Comparison of ENCODE assay signal across 24 mouse cellular contexts in genomic region chr7:6339865-6340264, GRCm38 (mm10). TPM values are rescaled to one million over a fixed set of nuclear protein-coding genes. Genes with fewer than 3 reads are reported as not detected.
DNase-seq lines count a peak whose midpoint lies in the region; ATAC-seq and TF ChIP-seq lines count a peak whose summit lies in the region.
"Had no signal": no experiment of that assay in that cellular context is flagged by ENCODE, and none has a peak within 500 bp of the region (broad histone marks: within the 10 kb centered on the region; RNA-seq: fewer than 3 reads in every experiment).

No protein-coding gene starts in this region.

- no peaks in the 10 kb centered on the region for H3K79me3 ChIP-seq in C2C12 (ENCODE audit: low read depth)

- no peak for TF ChIP-seq CTCF in C2C12 (IDR thresholded peaks at IDR 0.05; ENCODE audit: control insufficient read depth, insufficient read depth, insufficient read length)

- no peak overlapping the region for H3K9ac ChIP-seq in midbrain, embryonic 11.5 days (ENCODE audit: low read length)

- H3K4me3 ChIP-seq in midbrain, embryonic 11.5 days (ENCODE audit: low read depth, low read length): no peak overlapping the region
- H3K4me3 ChIP-seq in midbrain, embryonic 10.5 days: no peak overlapping the region
- no peak overlapping the region for H3K4me3 ChIP-seq in C2C12 (ENCODE audit: insufficient read depth, poor library complexity, severe bottlenecking)
- no peak overlapping the region for H3K4me3 ChIP-seq in myocyte

- H3K9me3 ChIP-seq in midbrain, embryonic 11.5 days (ENCODE audit: control insufficient read depth, low read length): no peaks in the 10 kb centered on the region
- H3K9me3 ChIP-seq in midbrain, embryonic 10.5 days (replicated peaks): no peaks in the 10 kb centered on the region; the same call in 1 of the 2 replicates
- H3K9me3 ChIP-seq: G1E had no signal

- H3K27ac ChIP-seq in midbrain, embryonic 11.5 days (ENCODE audit: low read depth, low read length): no peak overlapping the region
- no peak overlapping the region for H3K27ac ChIP-seq in midbrain, embryonic 10.5 days (replicated peaks)

- H3K79me2 ChIP-seq in C2C12 (ENCODE audit: control insufficient read depth, insufficient read depth) (no peaks in the 10 kb centered on the region), myocyte (ENCODE audit: control insufficient read depth, insufficient read depth) (no peaks in the 10 kb centered on the region)

- no peak for ATAC-seq in midbrain, embryonic 11.5 days (ENCODE audit: low FRiP score)
- ATAC-seq: activated CD4-positive, CD25-positive, alpha-beta regulatory T cell, adult 4 months; CD4-positive, CD25-positive, alpha-beta regulatory T cell, adult 4 months; Patski had no signal

- WGBS in midbrain, embryonic 11.5 days: 82% methylated on average over 5 of the region's 5 CpGs
- 84% methylated on average over 5 of the region's 5 CpGs for WGBS in midbrain, embryonic 10.5 days

- H3K27me3 ChIP-seq in midbrain, embryonic 11.5 days (ENCODE audit: control insufficient read depth, insufficient read depth, low read length): no peaks in the 10 kb centered on the region
- H3K27me3 ChIP-seq in midbrain, embryonic 10.5 days (ENCODE audit: low read depth, poor library complexity, severe bottlenecking): no peaks in the 10 kb centered on the region
- no peaks in the 10 kb centered on the region for H3K27me3 ChIP-seq in C2C12 (ENCODE audit: control insufficient read depth, insufficient read depth, insufficient read length)
- no peaks in the 10 kb centered on the region for H3K27me3 ChIP-seq in myocyte (ENCODE audit: control insufficient read depth, insufficient read depth, insufficient read length)

- no peak for TF ChIP-seq POLR2A in myocyte (IDR thresholded peaks at IDR 0.05; ENCODE audit: insufficient read length, low read depth)

- no peaks in the 10 kb centered on the region for H3K36me3 ChIP-seq in midbrain, embryonic 11.5 days (ENCODE audit: control insufficient read depth, insufficient read depth, low read length)
- H3K36me3 ChIP-seq in midbrain, embryonic 10.5 days: no peaks in the 10 kb centered on the region
- H3K36me3 ChIP-seq in C2C12 (ENCODE audit: control insufficient read depth, insufficient read depth) (no peaks in the 10 kb centered on the region), myocyte (ENCODE audit: control insufficient read depth, insufficient read depth) (no peaks in the 10 kb centered on the region)
- H3K36me3 ChIP-seq: G1E had no signal

- no peaks in the 10 kb centered on the region for H3K4me1 ChIP-seq in midbrain, embryonic 11.5 days (ENCODE audit: control insufficient read depth, insufficient read depth, low read length)
- H3K4me1 ChIP-seq in midbrain, embryonic 10.5 days: peaks cover 3% of the 10 kb centered on the region; the same call in 1 of the 2 replicates

- no peak overlapping the region for H3ac ChIP-seq in C2C12 (ENCODE audit: control insufficient read depth, insufficient read length, low read depth)
- H3ac ChIP-seq in myocyte (ENCODE audit: control insufficient read depth, insufficient read length): no peak overlapping the region

- intact Hi-C loops in heart, postnatal 14 days (cut with DNase I): no loop called here

- no peak overlapping the region for H3K4me2 ChIP-seq in midbrain, embryonic 11.5 days
- peak overlapping the region; percentile 10 for H3K4me2 ChIP-seq in myocyte (ENCODE audit: low read depth)

- peak; percentile 66 for DNase-seq in heart, adult 11 months
- DNase-seq in heart, postnatal 14 days: no peak
- DNase-seq in midbrain, embryonic 11.5 days (ENCODE audit: low spot score, missing footprints): peak; percentile 33
- DNase-seq in midbrain, embryonic 10.5 days (ENCODE audit: low spot score): no peak
- no peak for DNase-seq in right cerebral cortex, postnatal 25 days
- DNase-seq in frontal cortex, postnatal 14 days (ENCODE audit: low spot score in 2 of 2): no peak
- DNase-seq: adrenal gland, adult 2 months; adrenal gland, adult 8-10 months; adrenal gland, postnatal 10 days; adrenal gland, postnatal 14 days; adrenal gland, postnatal 25 days; adrenal gland, postnatal 36 days; B cell, adult 2 months; cerebellum, adult 11 months; cerebellum, adult 11-12 months; cerebellum, adult 18-20 months had no signal

TF ChIP-seq in C2C12, 6 proteins besides CTCF, POLR2A, EP300 and RAD21:
- TF ChIP-seq MYOG (IDR thresholded peaks at IDR 0.05; ENCODE audit: control insufficient read depth, extremely low read depth, insufficient read length): no peak
- no peak for TF ChIP-seq FOSL1 (IDR thresholded peaks at IDR 0.05; ENCODE audit: insufficient read depth, low read length, poor library complexity, severe bottlenecking)
- peak; percentile 64 for TF ChIP-seq MYOD1 (IDR thresholded peaks at IDR 0.05; ENCODE audit: control insufficient read depth, insufficient read length, low read depth)
- TF ChIP-seq CEBPB (IDR thresholded peaks at IDR 0.05; ENCODE audit: low read depth): no peak
- TF ChIP-seq MAX (IDR thresholded peaks at IDR 0.05): no peak

TF ChIP-seq in myocyte, 11 proteins besides CTCF, POLR2A, EP300 and RAD21:
- TF ChIP-seq E2F4 (IDR thresholded peaks at IDR 0.05; ENCODE audit: insufficient read depth) (no peak), MYOG (IDR thresholded peaks at IDR 0.05; ENCODE audit: control insufficient read depth in 1 of 3, insufficient read depth in 1 of 3, insufficient read length in 2 of 3, low read depth in 2 of 3) (peak in 2 of 3 experiments; percentile 66 to 74), POLR2AphosphoS2 (IDR thresholded peaks at IDR 0.05; ENCODE audit: insufficient read length, low read depth) (no peak), REST (IDR thresholded peaks at IDR 0.05; ENCODE audit: insufficient read depth, insufficient read length) (no peak), USF1 (IDR thresholded peaks at IDR 0.05; ENCODE audit: low read depth) (peak; percentile 78), MYOD1 (IDR thresholded peaks at IDR 0.05; ENCODE audit: control insufficient read depth in 1 of 3, insufficient read length in 2 of 3, low read depth in 2 of 3) (peak; percentile 71 to 87 (median 77)), SRF (IDR thresholded peaks at IDR 0.05; ENCODE audit: control insufficient read depth, insufficient read length, low read depth) (no peak), MAX (IDR thresholded peaks at IDR 0.05; ENCODE audit: low read depth) (no peak), TCF12 (IDR thresholded peaks at IDR 0.05; ENCODE audit: insufficient read depth, poor library complexity, severe bottlenecking) (peak; percentile 37), CEBPB (IDR thresholded peaks at IDR 0.05; ENCODE audit: insufficient read depth, poor library complexity, severe bottlenecking) (no peak)

RNA-seq across cellular contexts. Expression of gene Gm3854, which starts 3.7 kb away (rescaled TPM):
- total RNA-seq in heart, postnatal 14 days (2021): under 1 TPM; 0.22 to 0.32 TPM
- 2.5 and 3.0 TPM in 2 replicates for polyA plus RNA-seq in midbrain, embryonic 11.5 days (2014; fragmentation: Nextera tagmentation; extraction: Ambion mirVana)
- polyA plus RNA-seq in midbrain, embryonic 10.5 days (2016; fragmentation: Nextera tagmentation; extraction: Ambion mirVana): 2.9 and 3.9 TPM in 2 replicates
- polyA plus RNA-seq in C2C12 (2012; fragmentation: generic; extraction: Trizol): 0.01 TPM
- 0.11 TPM for polyA plus RNA-seq in myocyte (2012; fragmentation: generic; extraction: Trizol)
- total RNA-seq: CH12.LX, MEL had no signal
- polyA plus RNA-seq: adrenal gland, adult 2 months; G1E had no signal

RNA-seq across cellular contexts. Expression of gene Zfp583, which starts 8.8 kb away (rescaled TPM):
- total RNA-seq in heart, postnatal 14 days (2021): 1 to 10 TPM; 1.0 to 1.5 TPM
- 7.2 and 10.4 TPM in 2 replicates for polyA plus RNA-seq in midbrain, embryonic 11.5 days (2014; fragmentation: Nextera tagmentation; extraction: Ambion mirVana)
- polyA plus RNA-seq in midbrain, embryonic 10.5 days (2016; fragmentation: Nextera tagmentation; extraction: Ambion mirVana): 5.2 and 8.0 TPM in 2 replicates
- polyA plus RNA-seq in C2C12 (2012; fragmentation: generic; extraction: Trizol) (0.18 TPM), myocyte (2012; fragmentation: generic; extraction: Trizol) (0.80 TPM)
- total RNA-seq: CH12.LX, MEL had no signal
- polyA plus RNA-seq: Patski had no signal

RNA-seq across cellular contexts. Expression of gene Zfp78, which starts 23.2 kb away (rescaled TPM):
- total RNA-seq in heart, postnatal 14 days (2021): 1 to 10 TPM; 2.2 to 2.4 TPM
- 2.5 and 3.3 TPM in 2 replicates for polyA plus RNA-seq in midbrain, embryonic 11.5 days (2014; fragmentation: Nextera tagmentation; extraction: Ambion mirVana)
- 1.8 and 2.7 TPM in 2 replicates for polyA plus RNA-seq in midbrain, embryonic 10.5 days (2016; fragmentation: Nextera tagmentation; extraction: Ambion mirVana)
- polyA plus RNA-seq in C2C12 (2012; fragmentation: generic; extraction: Trizol) (0.34 TPM), myocyte (2012; fragmentation: generic; extraction: Trizol) (0.46 TPM)
- total RNA-seq: CH12.LX had no signal

RNA-seq across cellular contexts. Expression of gene Zfp28, which starts 43.2 kb away (rescaled TPM):
- 1 to 10 TPM; 2.6 to 3.2 TPM for total RNA-seq in heart, postnatal 14 days (2021)
- polyA plus RNA-seq in midbrain, embryonic 11.5 days (2014; fragmentation: Nextera tagmentation; extraction: Ambion mirVana): 12.6 and 13.2 TPM in 2 replicates
- 10.2 and 12.7 TPM in 2 replicates for polyA plus RNA-seq in midbrain, embryonic 10.5 days (2016; fragmentation: Nextera tagmentation; extraction: Ambion mirVana)
- polyA plus RNA-seq in C2C12 (2012; fragmentation: generic; extraction: Trizol) (2.7 TPM), myocyte (2012; fragmentation: generic; extraction: Trizol) (2.4 TPM)

RNA-seq across cellular contexts. Expression of gene Zfp667, which starts 53.5 kb away (rescaled TPM):
- 1 to 10 TPM; 3.2 to 3.5 TPM for total RNA-seq in heart, postnatal 14 days (2021)
- 12.0 and 12.9 TPM in 2 replicates for polyA plus RNA-seq in midbrain, embryonic 11.5 days (2014; fragmentation: Nextera tagmentation; extraction: Ambion mirVana)
- 6.3 and 7.7 TPM in 2 replicates for polyA plus RNA-seq in midbrain, embryonic 10.5 days (2016; fragmentation: Nextera tagmentation; extraction: Ambion mirVana)
- polyA plus RNA-seq in C2C12 (2012; fragmentation: generic; extraction: Trizol) (1.4 TPM), myocyte (2012; fragmentation: generic; extraction: Trizol) (2.8 TPM)

Comparison
In these comparisons a context has a peak if more than half of its experiments do, and no peak if none do; other contexts are left out.
1. DNase-seq: peak in heart, adult 11 months (single experiment) and midbrain, embryonic 11.5 days (single experiment); none in heart, postnatal 14 days (0 of 2), midbrain, embryonic 10.5 days (single experiment), right cerebral cortex, postnatal 25 days (single experiment) and frontal cortex, postnatal 14 days (0 of 2).